Mouse (Mus musculus) kidney, adult 9 months (tissue): ENCODE results near the gene Btg3.
A peak's percentile ranks its signal among the peaks of the same experiment; 100 is the strongest.

Source experiments
- DNase-seq: peaks from one replicate; pipeline ENCODE4 v3.0.0; 2022

Btg3 gene

GRCm38 (mm10) chr16:78343792-78344191 is 33.2 kb downstream of the Btg3 start:
- DNase-seq, result no peak

- DNase-seq, result no peak
Measured at GRCm38 (mm10) chr16:78342767-78343166, 34.2 kb downstream of the Btg3 start.

- DNase-seq, result no peak
Measured at GRCm38 (mm10) chr16:78341356-78341755, 35.6 kb downstream of the Btg3 start.

DNA sequence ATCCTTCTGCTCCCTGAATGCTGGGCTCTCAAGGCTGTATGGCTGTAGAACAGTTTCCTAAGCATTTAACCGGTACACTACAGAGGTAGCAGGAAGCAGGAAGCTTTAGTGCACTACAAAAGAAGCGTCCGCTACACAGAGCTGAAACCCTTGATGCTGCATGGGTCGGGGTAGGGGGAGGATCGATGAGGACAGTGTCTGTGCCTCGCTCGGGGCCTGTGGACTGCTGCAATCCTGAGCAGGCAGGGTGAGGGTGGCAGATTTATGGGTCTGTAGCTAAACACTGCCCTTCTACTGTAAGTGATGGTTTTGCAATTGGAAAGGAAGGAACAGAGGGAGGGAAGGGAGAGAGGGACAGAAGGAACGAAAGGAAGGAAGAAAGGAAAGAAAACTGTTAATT is 39.8 kb downstream of the Btg3 start:
- no peak for DNase-seq

DNA sequence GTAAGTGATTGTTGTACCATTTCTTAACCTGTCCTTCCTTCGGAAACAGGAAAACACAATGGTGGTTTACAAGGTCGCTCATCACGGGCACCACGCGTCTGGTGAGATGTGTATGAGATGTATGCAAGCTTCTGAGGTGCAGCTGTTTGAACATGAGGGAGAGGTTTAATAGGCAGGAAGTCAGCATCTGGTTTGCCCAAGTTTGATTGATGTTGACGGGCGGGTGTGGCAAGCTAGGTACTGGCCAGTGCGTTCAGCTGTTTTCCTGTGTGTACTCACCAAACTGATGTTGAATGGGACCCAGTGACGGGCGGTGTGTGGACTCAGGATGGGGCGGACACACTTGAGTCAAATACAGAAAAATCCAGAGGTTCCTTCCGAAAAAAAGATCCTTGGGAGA is 49.0 kb downstream of the Btg3 start:
- DNase-seq, result no peak

GRCm38 (mm10) chr16:78327562-78327961 is 49.4 kb downstream of the Btg3 start:
- DNase-seq, result no peak

GRCm38 (mm10) chr16:78325972-78326848 is 50.8 kb downstream of the Btg3 start:
- DNase-seq, result no peak

- no peak for DNase-seq
Measured at GRCm38 (mm10) chr16:78322140-78322539, 54.9 kb downstream of the Btg3 start.

GRCm38 (mm10) chr16:78321559-78321958 is 55.4 kb downstream of the Btg3 start:
- DNase-seq, result no peak

- DNase-seq, result no peak
Measured at GRCm38 (mm10) chr16:78319711-78320110, 57.3 kb downstream of the Btg3 start.

GRCm38 (mm10) chr16:78317960-78318359 is 59.0 kb downstream of the Btg3 start:
- DNase-seq, result no peak

DNA sequence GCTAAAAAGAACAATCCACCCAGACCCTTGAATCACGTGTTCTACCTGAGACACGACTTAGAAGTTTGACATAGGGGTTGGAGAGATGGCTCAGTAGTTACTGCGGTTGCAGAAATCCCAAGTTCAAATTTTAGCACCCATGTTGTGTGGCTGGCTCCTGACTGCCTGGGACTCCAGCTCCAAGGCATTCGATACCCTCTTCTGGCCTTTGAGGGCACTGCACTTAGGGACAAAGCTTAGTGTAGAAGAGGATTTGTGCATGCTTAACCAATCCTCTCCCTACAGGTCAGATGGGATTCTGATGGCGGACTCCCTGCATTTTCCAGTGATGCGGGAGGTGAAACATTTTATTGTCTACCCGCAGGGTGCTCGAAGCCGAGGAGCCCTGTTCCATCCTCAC is 60.1 kb downstream of the Btg3 start:
- DNase-seq, result peak; percentile 69

GRCm38 (mm10) chr16:78314026-78314425 is 63.0 kb downstream of the Btg3 start:
- DNase-seq, result no peak

- DNase-seq, result no peak
Measured at GRCm38 (mm10) chr16:78313135-78313887, 63.7 kb downstream of the Btg3 start.

GRCm38 (mm10) chr16:78309258-78309657 is 67.7 kb downstream of the Btg3 start:
- no peak for DNase-seq

- DNase-seq, result no peak
Measured at GRCm38 (mm10) chr16:78307476-78308192, 69.4 kb downstream of the Btg3 start.

GRCm38 (mm10) chr16:78306606-78307005 is 70.4 kb downstream of the Btg3 start:
- DNase-seq, result no peak

GRCm38 (mm10) chr16:78305606-78306100 is 71.3 kb downstream of the Btg3 start:
- DNase-seq, result no peak

GRCm38 (mm10) chr16:78302678-78303050 is 74.3 kb downstream of the Btg3 start:
- DNase-seq, result peak; percentile 41

DNA sequence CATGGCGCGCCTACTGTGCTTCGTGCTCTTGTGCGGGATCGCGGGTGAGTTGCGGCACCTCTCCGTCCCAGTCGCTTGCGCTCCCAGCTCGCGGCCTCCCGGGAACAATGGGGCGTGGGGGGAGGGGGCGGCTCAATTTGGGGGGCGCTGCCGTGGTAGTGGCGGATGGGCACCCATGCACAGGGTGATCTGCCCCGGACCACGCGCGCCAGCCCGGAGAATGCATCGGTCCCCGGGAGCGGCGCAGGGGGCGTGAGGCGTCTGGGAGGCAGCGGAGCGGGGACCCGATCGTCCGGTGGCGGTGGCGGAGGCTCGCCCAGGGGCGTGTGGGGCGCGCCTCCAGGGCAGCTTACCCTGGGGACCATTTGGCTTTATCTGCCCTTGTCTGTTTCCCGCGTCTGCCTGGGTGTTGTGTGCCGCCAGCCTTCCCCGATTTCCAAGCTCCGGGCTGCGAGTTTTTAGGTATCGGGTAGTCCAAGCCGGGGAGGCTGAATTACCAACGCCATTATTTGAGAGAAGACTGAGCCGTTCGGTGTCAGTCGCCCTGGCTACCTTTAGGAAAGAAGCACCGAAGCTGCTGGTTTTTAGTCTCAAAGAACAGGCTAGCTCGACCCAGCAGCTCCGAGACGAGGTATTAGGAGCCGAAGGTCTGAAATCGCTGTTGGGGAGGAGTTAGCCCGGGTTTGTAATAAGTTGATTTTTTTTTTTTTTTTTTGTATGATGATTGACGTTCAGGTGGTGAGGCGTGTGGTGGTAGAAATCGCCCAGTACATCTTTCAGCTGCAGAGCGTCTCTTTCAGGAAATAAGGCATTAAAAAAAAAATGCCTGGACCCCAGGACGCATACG is 74.9 kb downstream of the Btg3 start:
- DNase-seq, result peak; percentile 42

DNA sequence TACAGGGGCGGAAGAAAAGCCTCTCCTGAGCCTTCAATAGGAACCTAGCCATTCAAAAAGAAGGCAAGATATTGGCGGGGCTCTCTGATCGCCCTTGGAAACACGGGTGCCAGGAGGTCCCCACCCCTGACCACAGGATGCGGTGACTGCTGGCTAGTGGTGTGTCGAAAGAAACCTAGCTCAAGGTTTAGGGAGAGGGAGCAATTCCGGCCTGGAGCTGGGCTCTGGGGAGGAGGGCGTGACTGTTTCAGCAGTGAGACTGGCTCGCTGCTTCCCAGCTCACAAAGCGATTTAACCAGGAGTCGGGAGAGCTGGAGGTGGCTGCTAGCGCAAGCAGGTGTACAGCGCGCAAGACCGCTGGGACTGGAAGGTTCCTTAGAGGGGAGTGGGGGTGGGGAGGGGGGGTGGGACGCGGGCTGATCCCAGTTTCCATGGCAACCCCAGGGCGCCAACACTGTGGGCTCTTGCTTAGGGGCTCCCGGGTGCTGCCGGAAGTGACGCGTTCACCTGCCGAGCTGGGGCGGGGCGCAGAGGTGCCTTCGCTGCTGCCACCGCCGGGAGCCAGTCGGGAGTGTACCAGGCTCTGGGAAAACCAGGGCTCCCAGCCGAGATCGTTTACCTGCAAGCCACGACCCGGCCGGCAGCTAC is 75.7 kb downstream of the Btg3 start, which contains the start of gene Cxadr:
TSS of gene Cxadr (plus strand) at position 307 of the 648 bp plus-strand sequence.
- peak; percentile 86 for DNase-seq

DNA sequence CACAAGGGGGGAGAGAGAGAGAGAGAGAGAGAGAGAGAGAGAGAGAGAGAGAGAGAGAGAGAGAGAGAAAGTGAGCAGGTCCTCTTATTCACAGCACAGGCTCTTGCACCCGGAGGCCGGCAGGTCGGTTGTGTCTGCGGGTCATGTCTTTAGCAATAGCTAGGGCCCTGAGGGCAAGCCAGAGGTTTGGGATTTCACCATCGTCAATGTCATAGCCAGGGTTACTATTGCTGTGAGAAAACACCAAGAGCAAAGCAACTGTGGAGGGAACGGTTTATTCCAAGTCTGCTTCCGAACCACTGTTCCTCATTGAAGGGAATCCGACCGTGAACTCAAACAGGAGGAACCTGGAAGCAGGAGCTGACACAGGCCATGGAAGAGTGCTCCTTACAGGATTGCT is 80.9 kb downstream of the Btg3 start:
- DNase-seq, result no peak
